Mouse (Mus musculus) embryo, embryonic 11.5 days (tissue): ENCODE data around the gene Dock2.

Experiments used
- DNase-seq: peaks from one replicate; pipeline ENCODE4 v3.0.0-alpha.2; 2012; ENCODE audit warnings: low read depth, low spot score

The Dock2 gene

GRCm38 (mm10) chr11:34195142-34195541 lies 588.5 kb downstream of the Dock2 start:
- no peak for DNase-seq

GRCm38 (mm10) chr11:34194158-34194941 lies 589.3 kb downstream of the Dock2 start:
- DNase-seq: no peak

GRCm38 (mm10) chr11:34193658-34194057 lies 590.0 kb downstream of the Dock2 start:
- DNase-seq: no peak

DNA sequence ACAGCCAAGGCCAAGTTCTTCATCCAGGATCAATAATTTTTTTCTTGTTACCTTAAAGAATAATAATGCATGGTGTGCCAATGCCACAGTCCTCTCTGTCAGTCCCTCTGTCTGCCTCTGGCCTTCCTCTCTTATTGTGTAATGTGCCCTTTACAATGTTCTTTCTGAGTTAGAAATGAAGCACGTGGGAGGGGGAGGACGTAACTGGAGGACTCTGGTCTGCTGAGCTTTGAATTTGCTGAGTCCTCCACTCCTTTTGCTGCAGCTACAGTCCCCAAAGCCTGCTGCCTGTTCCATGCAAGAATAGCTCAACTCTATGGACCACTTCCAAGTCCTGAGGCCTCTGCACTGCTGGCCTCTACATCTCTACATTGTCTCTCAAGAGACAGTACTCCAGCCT lies 599.4 kb downstream of the Dock2 start:
- DNase-seq: no peak

GRCm38 (mm10) chr11:34181214-34182117 lies 602.2 kb downstream of the Dock2 start:
- no peak for DNase-seq

GRCm38 (mm10) chr11:34178752-34179151 lies 604.9 kb downstream of the Dock2 start:
- no peak for DNase-seq
